Mouse (Mus musculus) lung, embryonic 14.5 days (tissue): Measurements from ENCODE around the gene Mrgprh. TPM values are rescaled to one million over a fixed set of nuclear protein-coding genes. Genes with fewer than 3 reads are reported as not detected.
A peak's percentile ranks its signal among the peaks of the same experiment; 100 is the strongest.

Source experiments
- ATAC-seq: fragments of 200-750 bp; cut with Nextera tagmentation; 2 replicates; pipeline ENCODE4 v1.8.0; 2017; ENCODE audit warnings: mild to moderate bottlenecking, moderate TSS enrichment, moderate library complexity; ENCODE audit not compliant: insufficient read depth
- DNase-seq: peaks from one replicate; pipeline ENCODE4 v3.0.0-alpha.2; 2015
- H3K27ac ChIP-seq: fragments of 300-500 bp; sonication (generic); 2 replicates; pipeline ENCODE4 v1.5.1; 2014; ENCODE audit warnings: low read depth, mild to moderate bottlenecking, moderate library complexity
- H3K27me3 ChIP-seq: fragments of 300-500 bp; sonication (generic); 2 replicates; pipeline ENCODE4 v1.6.1; 2014; ENCODE audit warnings: low read length, control low read depth; ENCODE audit not compliant: insufficient read depth
- H3K36me3 ChIP-seq: fragments of 300-500 bp; sonication (generic); 2 replicates; pipeline ENCODE4 v1.6.1; 2014; ENCODE audit warnings: control low read depth; ENCODE audit not compliant: insufficient read depth
- H3K4me1 ChIP-seq: fragments of 300-500 bp; sonication (generic); 2 replicates; pipeline ENCODE4 v1.6.1; 2014; ENCODE audit warnings: antibody characterized with exemption, control low read depth; ENCODE audit not compliant: insufficient read depth
- H3K4me2 ChIP-seq: fragments of 300-500 bp; sonication (generic); 2 replicates; pipeline ENCODE4 v1.6.1; 2014; ENCODE audit warnings: mild to moderate bottlenecking
- H3K4me3 ChIP-seq: fragments of 300-500 bp; sonication (generic); 2 replicates; pipeline ENCODE4 v1.5.1; 2014; ENCODE audit warnings: low read depth, low read length
- H3K9ac ChIP-seq: fragments of 300-500 bp; sonication (generic); 2 replicates; pipeline ENCODE4 v1.6.1; 2014
- H3K9me3 ChIP-seq: fragments of 300-500 bp; sonication (generic); 2 replicates; pipeline ENCODE4 v1.6.1; 2016; ENCODE audit warnings: low read depth, low read length, control low read depth
- CTCF ChIP-seq: IDR thresholded peaks from 2 replicates; pipeline ENCODE4 v1.5.1; 2016; ENCODE audit warnings: antibody characterized with exemption, low read depth
- WGBS: fragments of 180-500 bp; shearing (Covaris S2); extraction: QIAGEN DNeasy Blood & Tissue Kit; methylation state at CpG from one replicate; pipeline ENCODE4 v1.1.7; 2014; 5-methylcytosine and 5-hydroxymethylcytosine counted together
- microRNA-seq: library from miRNA; unstranded; fragments of <30 nt; microRNA quantifications from one replicate; pipeline ENCODE4, GENCODE M21; 2016; ENCODE audit warnings: borderline number of aligned reads
- polyA plus RNA-seq: library from polyadenylated mRNA; unstranded; fragments of >200 nt; fragmentation: Nextera tagmentation; extraction: Ambion mirVana; gene quantifications from 2 replicates; pipeline ENCODE4 v1.2.1, GENCODE M21; 2014

The Mrgprh gene
- polyA plus RNA-seq, 1 experiment from 2014 or later: not detected

- WGBS: under 1% methylated on average over 18 of the region's 18 CpGs
- peak within 1 kb of the TSS; percentile 92 for H3K27ac ChIP-seq
- H3K4me3 ChIP-seq: peak within 1 kb of the TSS; percentile 93
- H3K36me3 ChIP-seq: peaks cover 57% of the 10 kb centered on the region
- no peaks in the 10 kb centered on the region for H3K27me3 ChIP-seq
- no peaks in the 10 kb centered on the region; the same call in 1 of the 2 replicates for H3K4me1 ChIP-seq
- ATAC-seq (0 out of 2 replicates have a peak, but pooled peaks have one; percentile 2), DNase-seq (no peak)
- TF ChIP-seq CTCF: no peak
- H3K9me3 ChIP-seq: no peaks in the 10 kb centered on the region
- H3K4me2 ChIP-seq: peak within 1 kb of the TSS; percentile 68
- H3K9ac ChIP-seq: peak within 1 kb of the TSS; percentile 99
Measured at GRCm38 (mm10) chr17:12915488-12915880, 39.6 kb downstream of the Mrgprh start, which contains the start of gene Tcp1. Tcp1 (plus strand) TSS chr17:12915701.

GRCm38 (mm10) chr17:12915881-12916583, 40.2 kb downstream of the Mrgprh start, which contains the start of gene Mrpl18:
Mrpl18 (minus strand) TSS chr17:12916345.
- Histone ChIP-seq H3K9ac (peak within 1 kb of the TSS; percentile 99), H3K4me3 (peak within 1 kb of the TSS; percentile 93), H3K27ac (peak within 1 kb of the TSS; percentile 92), H3K36me3 (peaks cover 57% of the 10 kb centered on the region), H3K4me2 (peak within 1 kb of the TSS; percentile 68), H3K27me3 (no peaks in the 10 kb centered on the region), H3K4me1 (no peaks in the 10 kb centered on the region; the same call in 1 of the 2 replicates), H3K9me3 (no peaks in the 10 kb centered on the region)
- ATAC-seq: peak; percentile 99
- WGBS: under 1% methylated on average over 56 of the region's 56 CpGs
- peak; percentile 100 for DNase-seq
- TF ChIP-seq CTCF: no peak

- peaks cover 57% of the 10 kb centered on the region for H3K36me3 ChIP-seq
- ATAC-seq (peak; percentile 57), DNase-seq (peak; percentile 61)
- H3K27ac ChIP-seq: peak overlapping the region; percentile 92
- H3K27me3 ChIP-seq: no peaks in the 10 kb centered on the region
- under 1% methylated on average over 40 of the region's 40 CpGs for WGBS
- no peaks in the 10 kb centered on the region; the same call in 1 of the 2 replicates for H3K4me1 ChIP-seq
- H3K9ac ChIP-seq: peak overlapping the region; percentile 99
- peak overlapping the region; percentile 93 for H3K4me3 ChIP-seq
- no peaks in the 10 kb centered on the region for H3K9me3 ChIP-seq
- TF ChIP-seq CTCF: no peak
- H3K4me2 ChIP-seq: peak overlapping the region; percentile 68
Measured at GRCm38 (mm10) chr17:12916588-12917380, 41.0 kb downstream of the Mrgprh start.

DNA sequence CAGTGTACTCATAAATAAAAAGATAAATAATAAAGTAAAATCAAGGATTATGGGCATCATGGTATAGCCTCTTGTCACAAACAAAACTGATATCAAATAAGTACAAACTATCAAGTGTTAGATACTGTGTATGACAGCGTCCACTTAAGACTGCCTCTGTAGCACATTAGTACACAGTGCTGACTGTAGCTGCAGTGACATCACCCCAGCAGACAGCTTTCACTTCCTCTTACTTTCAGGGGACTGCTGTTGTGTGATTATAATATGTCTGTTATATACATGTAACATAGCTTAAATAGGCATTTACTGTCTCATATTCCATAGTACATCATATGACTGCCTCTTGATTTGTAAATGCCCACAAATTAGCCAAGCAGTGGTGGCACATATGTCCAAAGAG, 45.2 kb downstream of the Mrgprh start:
- ATAC-seq (no peak), DNase-seq (no peak)
- no peaks in the 10 kb centered on the region; the same call in 1 of the 2 replicates for H3K4me1 ChIP-seq
- H3K27ac ChIP-seq: no peak overlapping the region
- H3K27me3 ChIP-seq: no peaks in the 10 kb centered on the region
- H3K9ac ChIP-seq: no peak overlapping the region
- 89% methylated on average over 1 of the region's 1 CpGs for WGBS
- H3K36me3 ChIP-seq: peaks cover 75% of the 10 kb centered on the region
- no peaks in the 10 kb centered on the region for H3K9me3 ChIP-seq
- no peak overlapping the region for H3K4me2 ChIP-seq
- H3K4me3 ChIP-seq: no peak overlapping the region
- TF ChIP-seq CTCF: no peak

DNA sequence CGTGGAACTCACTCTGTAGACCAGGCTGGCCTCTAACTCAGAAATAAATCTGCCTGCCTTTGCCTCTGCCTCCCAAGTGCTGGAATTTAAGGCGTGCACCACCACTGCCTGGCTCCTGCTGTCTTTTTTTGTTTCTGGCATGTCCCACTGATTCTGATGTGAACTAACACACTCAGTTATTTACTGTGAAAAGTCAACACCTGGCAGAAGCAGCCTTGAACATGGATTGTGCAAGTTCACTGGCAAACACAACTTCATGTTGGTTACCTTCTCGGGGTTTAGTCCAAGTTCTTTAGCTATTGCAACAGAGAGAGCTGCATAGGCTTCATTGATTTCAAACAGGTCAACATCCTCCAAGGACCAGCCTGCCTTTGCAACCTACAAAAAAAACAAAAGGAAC, 49.2 kb downstream of the Mrgprh start:
- WGBS: 88% methylated on average over 3 of the region's 3 CpGs
- Histone ChIP-seq H3K27ac (no peak overlapping the region), H3K4me3 (no peak overlapping the region), H3K27me3 (no peaks in the 10 kb centered on the region), H3K36me3 (peaks cover 70% of the 10 kb centered on the region), H3K9me3 (no peaks in the 10 kb centered on the region), H3K9ac (no peak overlapping the region), H3K4me2 (no peak overlapping the region), H3K4me1 (no peaks in the 10 kb centered on the region)
- ATAC-seq (no peak), DNase-seq (no peak)
- TF ChIP-seq CTCF: no peak

DNA sequence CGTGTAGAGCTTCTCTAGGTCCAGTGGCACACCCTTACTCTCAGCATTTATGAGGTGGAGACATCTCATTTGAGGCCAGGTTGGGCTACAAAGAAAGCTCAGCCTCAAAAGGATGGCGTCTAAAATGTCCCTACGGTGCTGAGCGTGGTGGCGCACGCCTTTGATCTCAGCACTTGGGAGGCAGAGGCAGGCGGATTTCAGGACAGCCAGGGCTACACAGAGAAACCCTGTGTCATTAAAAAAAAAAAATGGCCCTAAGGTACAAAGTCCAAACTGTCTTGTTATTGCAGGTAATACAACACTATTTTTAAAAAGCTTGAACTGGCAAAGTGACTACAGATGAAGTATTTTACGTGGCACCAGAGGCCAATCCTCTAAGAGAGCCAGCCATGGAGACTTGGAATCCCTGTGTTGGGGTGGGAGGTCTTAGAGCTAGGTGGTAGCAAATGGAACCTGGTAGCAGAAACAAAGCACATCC, 49.9 kb downstream of the Mrgprh start:
- H3K36me3 ChIP-seq: peaks cover 63% of the 10 kb centered on the region
- no peak overlapping the region for H3K4me3 ChIP-seq
- no peak overlapping the region for H3K27ac ChIP-seq
- H3K4me1 ChIP-seq: no peaks in the 10 kb centered on the region
- no peak overlapping the region for H3K4me2 ChIP-seq
- H3K9ac ChIP-seq: no peak overlapping the region
- ATAC-seq (no peak), DNase-seq (peak; percentile 8)
- 86% methylated on average over 8 of the region's 8 CpGs for WGBS
- no peak for TF ChIP-seq CTCF
- H3K9me3 ChIP-seq: no peaks in the 10 kb centered on the region
- H3K27me3 ChIP-seq: no peaks in the 10 kb centered on the region

Small RNA genes within 50 kb of the gene (microRNA-seq; reads per million reads assigned to microRNA genes)
- not detected for gene Gm24085

Other genes with a start within 250 kb of the Mrgprh start
- gene Slc22a1, start 200.2 kb upstream of the Mrgprh start, polyA plus RNA-seq: 1.2 and 5.1 TPM in 2 replicates
- 86.6 and 87.0 TPM in 2 replicates for gene Igf2r, start 106.4 kb upstream of the Mrgprh start, polyA plus RNA-seq
- 0.67 and 0.97 TPM in 2 replicates for gene Mas1, start 7.9 kb upstream of the Mrgprh start, polyA plus RNA-seq
- 1.4 and 2.0 TPM in 2 replicates for gene Pnldc1, start 34.2 kb downstream of the Mrgprh start, polyA plus RNA-seq
- 469 and 508 TPM in 2 replicates for gene Tcp1, start 39.7 kb downstream of the Mrgprh start, polyA plus RNA-seq
- gene Mrpl18, start 40.3 kb downstream of the Mrgprh start, polyA plus RNA-seq: 150 and 151 TPM in 2 replicates
- gene Acat3, start 64.6 kb downstream of the Mrgprh start, polyA plus RNA-seq: 0.67 and 0.69 TPM in 2 replicates
- 93.7 and 98.2 TPM in 2 replicates for gene Acat2, start 84.7 kb downstream of the Mrgprh start, polyA plus RNA-seq
- 136 TPM in 2 replicates for gene Wtap, start 118.1 kb downstream of the Mrgprh start, polyA plus RNA-seq
- 100 and 106 TPM in 2 replicates for gene Sod2, start 130.8 kb downstream of the Mrgprh start, polyA plus RNA-seq
- not detected in 2 replicates for gene Gpr31b, start 176.3 kb downstream of the Mrgprh start, polyA plus RNA-seq
- not detected in 2 replicates for gene Tcp10b, start 185.1 kb downstream of the Mrgprh start, polyA plus RNA-seq